Mouse (Mus musculus): Measurements from ENCODE around the gene Panx3. TPM values are rescaled to one million over a fixed set of nuclear protein-coding genes. Genes with fewer than 3 reads are reported as not detected.

The Panx3 gene
- polyA plus RNA-seq, 1 experiment from 2014 or later: not detected

DNA sequence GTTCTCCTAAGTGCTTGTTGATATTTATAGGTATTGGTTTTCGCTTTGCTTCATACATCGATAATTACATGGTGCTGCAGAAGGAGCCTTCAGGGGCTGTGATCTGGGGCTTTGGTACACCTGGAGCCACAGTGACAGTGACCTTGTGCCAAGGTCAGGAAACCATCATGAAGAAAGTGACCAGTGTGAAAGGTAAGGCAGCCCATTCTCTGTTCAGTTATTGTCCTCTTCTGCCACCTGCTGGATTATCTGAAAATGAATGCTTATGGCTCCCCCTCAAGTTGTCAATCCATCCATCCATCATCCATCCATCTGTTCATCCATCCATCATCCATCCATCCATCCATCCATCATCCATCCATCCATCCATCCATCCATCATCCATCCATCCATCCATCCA, 52.3 kb downstream of the Panx3 start:
- in situ Hi-C loops (cut with MboI; ENCODE audit: low pct_unique_long_range_greater_than_20kb): loop anchor here (5.0 to 10.0 kb wide), 3 partner anchors 74 to 184 kb away; partner anchors contain the start of gene Robo3
- no peak for ATAC-seq
- CTCF ChIA-PET: interaction anchor here (3.8 kb wide), 1 partner anchor 154 kb away, joined by 27 read pairs; no protein-coding TSS in a partner anchor

DNA sequence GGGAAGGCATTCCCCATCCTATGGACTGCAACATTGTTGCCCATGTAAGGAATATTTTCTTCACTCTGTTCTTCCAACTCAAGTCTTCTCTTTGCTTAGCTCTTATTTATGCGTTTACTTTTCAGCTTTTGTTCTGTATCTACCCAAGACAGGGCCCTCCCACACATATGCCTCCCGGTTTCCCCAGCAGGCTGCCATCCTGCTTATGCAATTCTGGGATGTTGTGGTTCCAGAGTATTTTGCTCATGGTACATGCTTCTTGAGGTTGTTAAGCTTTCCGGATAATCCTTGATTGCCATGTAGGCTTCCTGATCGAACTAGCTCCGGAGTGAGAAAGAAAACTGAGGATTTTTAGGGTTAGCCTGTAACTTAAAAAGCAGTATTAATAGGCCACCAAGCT, 53.8 kb downstream of the Panx3 start:
- DNase-seq (ENCODE audit: low read depth, low spot score): no peak
- in situ Hi-C loops (cut with MboI; ENCODE audit: low pct_unique_long_range_greater_than_20kb): loop anchor here (5.0 to 10.0 kb wide), 3 partner anchors 73 to 183 kb away; partner anchors contain the start of gene Robo3
- ATAC-seq: no peak
- CTCF ChIA-PET: interaction anchor here (1.2 to 3.8 kb wide), 10 partner anchors 15 to 184 kb away, joined by 3 to 39 read pairs (median 6); partner anchors contain the start of gene Robo3
- no peak for TF ChIP-seq CTCF (IDR thresholded peaks at IDR 0.05)
- H3K27me3 ChIP-seq: no peaks in the 10 kb centered on the region
- POLR2A ChIA-PET: interaction anchor here (0.9 to 1.3 kb wide), 3 partner anchors 73 to 177 kb away, joined by 3 read pairs; no protein-coding TSS in a partner anchor

More for the DNA sequence above, 52.3 kb downstream of the Panx3 start:
- POLR2A ChIA-PET: interaction anchor here (1.2 kb wide), 1 partner anchor 178 kb away, joined by 3 read pairs; no protein-coding TSS in a partner anchor
- H3K27me3 ChIP-seq: no peaks in the 10 kb centered on the region
- peak; percentile 73 for TF ChIP-seq CTCF (IDR thresholded peaks at IDR 0.05)
- no peak for DNase-seq (ENCODE audit: low read depth, low spot score)

DNA sequence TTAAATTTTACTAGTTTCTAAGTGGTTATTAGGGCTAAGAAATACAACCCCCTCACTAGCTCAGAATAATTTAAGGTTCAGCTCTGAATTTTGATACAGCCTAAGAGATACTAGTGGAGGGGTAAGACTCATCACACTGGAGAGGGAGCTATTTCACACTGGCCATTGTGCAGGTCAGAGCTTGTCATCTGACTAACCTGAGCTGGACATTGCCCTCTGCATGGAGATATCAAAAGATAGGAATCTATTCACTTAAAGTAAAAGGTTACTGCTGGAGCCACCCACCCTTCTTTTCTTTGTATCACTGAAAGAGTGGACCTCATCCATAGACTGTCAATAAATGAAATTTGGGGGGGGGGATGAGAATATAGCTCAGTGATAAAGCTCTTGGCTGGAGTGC, 54.7 kb downstream of the Panx3 start:
- ChIA-PET POLR2A (interaction anchor here (0.9 to 1.3 kb wide), 2 partner anchors 72 to 146 kb away, joined by 3 read pairs; no protein-coding TSS in a partner anchor), CTCF (interaction anchor here (0.7 to 3.8 kb wide), 10 partner anchors 16 to 207 kb away, joined by 3 to 39 read pairs (median 6); partner anchors contain the start of gene Robo3)
- in situ Hi-C loops (cut with MboI; ENCODE audit: low pct_unique_long_range_greater_than_20kb): loop anchor here (10.0 kb wide), 1 partner anchor 150 kb away; no protein-coding TSS in a partner anchor
- TF ChIP-seq CTCF (IDR thresholded peaks at IDR 0.05): no peak
- ATAC-seq: no peak
- H3K27me3 ChIP-seq: no peaks in the 10 kb centered on the region
- no peak for DNase-seq (ENCODE audit: low read depth, low spot score)

DNA sequence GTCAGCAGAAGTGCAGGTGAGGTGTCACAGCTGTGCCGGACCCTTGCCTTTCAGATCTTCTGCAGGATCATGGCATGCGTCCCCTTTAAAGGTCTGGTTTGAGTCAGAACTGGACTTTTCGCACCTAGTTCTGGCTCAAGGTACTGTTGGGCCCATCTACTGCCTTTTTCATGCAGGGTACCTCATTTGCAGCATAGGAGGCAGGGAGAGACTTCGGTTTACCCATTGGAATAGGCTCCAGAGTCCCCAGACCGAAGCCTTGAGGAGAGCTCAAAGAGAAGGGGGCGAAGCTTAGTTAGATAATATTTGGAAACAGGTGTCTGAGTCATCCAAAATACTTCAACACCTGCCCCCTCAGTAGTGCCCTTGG, 55.1 kb downstream of the Panx3 start:
- DNase-seq (ENCODE audit: low read depth, low spot score) (no peak), ATAC-seq (peak; percentile 61)
- ChIA-PET CTCF (interaction anchor here (0.7 to 3.8 kb wide), 6 partner anchors 22 to 207 kb away, joined by 3 to 39 read pairs (median 9); partner anchors contain the start of gene Robo3), POLR2A (interaction anchor here (1.3 kb wide), 1 partner anchor 146 kb away, joined by 3 read pairs; no protein-coding TSS in a partner anchor)
- no peaks in the 10 kb centered on the region for H3K27me3 ChIP-seq
- in situ Hi-C loops (cut with MboI; ENCODE audit: low pct_unique_long_range_greater_than_20kb): loop anchor here (10.0 kb wide), 1 partner anchor 149 kb away; no protein-coding TSS in a partner anchor
- TF ChIP-seq CTCF (IDR thresholded peaks at IDR 0.05): no peak

DNA sequence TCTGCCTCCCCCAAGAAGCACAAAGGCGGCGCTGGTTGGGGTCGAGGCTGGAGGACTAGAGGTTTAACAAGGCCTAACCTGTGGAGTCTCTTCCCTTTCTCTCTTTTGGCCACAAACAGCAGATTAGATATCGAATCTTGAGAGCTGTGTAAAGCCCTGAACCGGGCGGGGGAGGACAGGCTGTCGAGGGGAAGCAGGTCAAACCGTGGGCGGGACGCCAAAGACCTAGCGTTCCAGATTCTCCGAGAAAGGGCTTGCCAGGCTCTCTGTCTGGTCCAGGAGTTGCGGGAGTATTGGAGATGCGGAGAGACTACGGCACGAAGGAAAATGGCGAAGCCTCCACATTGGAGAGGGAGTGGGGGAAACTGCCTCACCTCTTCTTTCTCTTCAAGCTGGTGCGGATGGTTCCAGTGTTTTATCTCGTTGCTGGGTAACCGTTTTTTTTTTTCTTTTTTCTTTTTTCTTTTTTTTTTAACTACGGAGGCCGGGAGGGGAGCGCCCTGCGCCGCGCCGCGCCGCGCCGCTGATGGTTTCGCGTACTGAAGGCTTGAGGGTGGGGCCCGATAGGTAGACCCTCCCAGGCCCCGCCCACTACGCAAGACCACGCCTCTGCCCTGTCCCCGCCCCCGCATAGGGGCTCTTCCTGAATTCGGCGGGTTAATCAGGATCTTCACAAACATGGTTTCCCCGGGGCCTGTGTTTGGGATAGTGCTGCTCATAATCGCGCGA, 55.7 kb downstream of the Panx3 start, which contains the start of gene Spa17:
TSS of gene Spa17 (minus strand) at position 541 of the 729 bp plus-strand sequence.
- CTCF ChIA-PET: interaction anchor here (1.2 to 3.8 kb wide), 5 partner anchors 12 to 182 kb away, joined by 3 to 39 read pairs (median 13); partner anchors contain the start of gene Robo3
- H3K27me3 ChIP-seq: no peaks in the 10 kb centered on the region
- ATAC-seq (peak; percentile 95), DNase-seq (ENCODE audit: low read depth, low spot score) (peak; percentile 68)
- no peak for TF ChIP-seq CTCF (IDR thresholded peaks at IDR 0.05)
- POLR2A ChIA-PET: interaction anchor here (0.6 kb wide), 1 partner anchor 121 kb away, joined by 5 read pairs; no protein-coding TSS in a partner anchor
- in situ Hi-C loops (cut with MboI; ENCODE audit: low pct_unique_long_range_greater_than_20kb): loop anchor here (10.0 kb wide), 1 partner anchor 149 kb away; no protein-coding TSS in a partner anchor

Other genes starting within 250 kb of the Panx3 start
- gene Robo3, start 236.0 kb downstream of the Panx3 start, polyA plus RNA-seq (2021): 0.28 TPM
- 33.1 TPM for gene Msantd2, start 179.9 kb downstream of the Panx3 start, polyA plus RNA-seq (2021)
- 83.1 TPM for gene Esam, start 141.2 kb downstream of the Panx3 start, polyA plus RNA-seq (2021)
- gene Vsig2, start 130.0 kb downstream of the Panx3 start, polyA plus RNA-seq (2021): 1.8 TPM
- gene Nrgn, start 116.3 kb downstream of the Panx3 start, polyA plus RNA-seq (2021): 0.21 TPM
- 26.7 TPM for gene Siae, start 113.5 kb downstream of the Panx3 start, polyA plus RNA-seq (2021)
- 11.6 TPM for gene Spa17, start 55.5 kb downstream of the Panx3 start, polyA plus RNA-seq (2021)
- gene Tbrg1, start 11.9 kb downstream of the Panx3 start, polyA plus RNA-seq (2021): 97.7 TPM
- gene Olfr160, start 47.0 kb upstream of the Panx3 start, polyA plus RNA-seq (2021): not detected
- not detected for gene Olfr874, start 75.9 kb upstream of the Panx3 start, polyA plus RNA-seq (2021)
- not detected for gene Olfr875, start 102.6 kb upstream of the Panx3 start, polyA plus RNA-seq (2021)
- gene Olfr876, start 133.8 kb upstream of the Panx3 start, polyA plus RNA-seq (2021): not detected
- gene Olfr877, start 185.0 kb upstream of the Panx3 start, polyA plus RNA-seq (2021): not detected
- not detected for gene Olfr145, start 227.5 kb upstream of the Panx3 start, polyA plus RNA-seq (2021)
- not detected for gene Olfr878, start 248.6 kb upstream of the Panx3 start, polyA plus RNA-seq (2021)

Measured in Patski (cell line).